Mouse (Mus musculus) hindbrain, embryonic 10.5 days (tissue): ENCODE data around the gene Tle3. TPM values are rescaled to one million over a fixed set of nuclear protein-coding genes. Genes with fewer than 3 reads are reported as not detected.

Experiments
- DNase-seq: peaks from one replicate; pipeline ENCODE4 v3.0.0-alpha.2; 2017; ENCODE audit warnings: low spot score
- H3K27ac ChIP-seq: fragments of 300-500 bp; sonication (generic); 2 replicates; pipeline ENCODE4 v1.5.1; 2016; ENCODE audit warnings: mild to moderate bottlenecking, moderate library complexity
- H3K27me3 ChIP-seq: fragments of 300-500 bp; sonication (generic); 2 replicates; pipeline ENCODE4 v1.6.1; 2016; ENCODE audit warnings: mild to moderate bottlenecking; ENCODE audit not compliant: poor library complexity, insufficient read depth, severe bottlenecking
- H3K36me3 ChIP-seq: fragments of 300-500 bp; sonication (generic); 2 replicates; pipeline ENCODE4 v1.6.1; 2016; ENCODE audit warnings: mild to moderate bottlenecking, moderate library complexity
- H3K4me1 ChIP-seq: fragments of 300-500 bp; sonication (generic); replicated peaks from 2 replicates; pipeline ENCODE4 v1.6.1; 2016; ENCODE audit warnings: mild to moderate bottlenecking
- H3K4me3 ChIP-seq: fragments of 300-500 bp; sonication (generic); 2 replicates; pipeline ENCODE4 v1.5.1; 2016; ENCODE audit warnings: mild to moderate bottlenecking, moderate library complexity
- H3K9me3 ChIP-seq: fragments of 300-500 bp; sonication (generic); 2 replicates; pipeline ENCODE4 v1.6.1; 2016; ENCODE audit warnings: mild to moderate bottlenecking, moderate library complexity
- WGBS: fragments of 180-500 bp; shearing (Covaris S2); methylation state at CpG from one replicate; pipeline ENCODE4 v1.1.7; 2016; 5-methylcytosine and 5-hydroxymethylcytosine counted together
- polyA plus RNA-seq: library from polyadenylated mRNA; unstranded; fragments of >200 nt; fragmentation: Nextera tagmentation; extraction: Ambion mirVana; gene quantifications from 2 replicates; pipeline ENCODE4 v1.2.1, GENCODE M21; 2016

Tle3 gene
- polyA plus RNA-seq, 1 experiment from 2014 or later, result 56.0 TPM

- H3K27ac ChIP-seq, result 0 out of 2 replicates have a peak overlapping the region, but pooled peaks have one; percentile 36
- no peaks in the 10 kb centered on the region for H3K9me3 ChIP-seq
- H3K27me3 ChIP-seq, result no peaks in the 10 kb centered on the region
- WGBS, result 71% methylated on average over 1 of the region's 1 CpGs
- no peak overlapping the region for H3K4me3 ChIP-seq
- no peak for DNase-seq
- peaks cover 69% of the 10 kb centered on the region for H3K4me1 ChIP-seq
- peaks cover 100% of the 10 kb centered on the region for H3K36me3 ChIP-seq
Observed at GRCm38 (mm10) chr9:61406343-61406742, 34.2 kb downstream of the Tle3 start.

GRCm38 (mm10) chr9:61409046-61409445 lies 36.9 kb downstream of the Tle3 start:
- Histone ChIP-seq H3K9me3 (no peaks in the 10 kb centered on the region), H3K27me3 (no peaks in the 10 kb centered on the region), H3K27ac (no peak overlapping the region), H3K4me1 (peaks cover 42% of the 10 kb centered on the region), H3K36me3 (peaks cover 100% of the 10 kb centered on the region), H3K4me3 (no peak overlapping the region)
- no peak for DNase-seq
- 96% methylated on average over 8 of the region's 8 CpGs for WGBS

GRCm38 (mm10) chr9:61413665-61414456 lies 41.7 kb downstream of the Tle3 start:
- Histone ChIP-seq H3K4me1 (no peaks in the 10 kb centered on the region), H3K27ac (no peak overlapping the region), H3K27me3 (no peaks in the 10 kb centered on the region), H3K4me3 (no peak overlapping the region), H3K9me3 (no peaks in the 10 kb centered on the region), H3K36me3 (peaks cover 100% of the 10 kb centered on the region)
- DNase-seq, result no peak
- 91% methylated on average over 14 of the region's 14 CpGs for WGBS

GRCm38 (mm10) chr9:61416571-61416970 lies 44.4 kb downstream of the Tle3 start:
- Histone ChIP-seq H3K27me3 (no peaks in the 10 kb centered on the region), H3K27ac (no peak overlapping the region), H3K9me3 (no peaks in the 10 kb centered on the region), H3K4me3 (no peak overlapping the region), H3K4me1 (no peaks in the 10 kb centered on the region), H3K36me3 (peaks cover 90% of the 10 kb centered on the region)
- DNase-seq, result no peak
- WGBS, result 83% methylated on average over 9 of the region's 9 CpGs

- DNase-seq, result no peak
- no peaks in the 10 kb centered on the region for H3K4me1 ChIP-seq
- no peak overlapping the region for H3K27ac ChIP-seq
- H3K4me3 ChIP-seq, result no peak overlapping the region
- H3K27me3 ChIP-seq, result no peaks in the 10 kb centered on the region
- H3K36me3 ChIP-seq, result peaks cover 39% of the 10 kb centered on the region
- 89% methylated on average over 3 of the region's 3 CpGs for WGBS
- H3K9me3 ChIP-seq, result no peaks in the 10 kb centered on the region
Observed at GRCm38 (mm10) chr9:61421626-61422025, 49.5 kb downstream of the Tle3 start.

GRCm38 (mm10) chr9:61424245-61424644 lies 52.1 kb downstream of the Tle3 start:
- WGBS, result 93% methylated on average over 3 of the region's 3 CpGs
- Histone ChIP-seq H3K4me1 (no peaks in the 10 kb centered on the region), H3K36me3 (peaks cover 13% of the 10 kb centered on the region), H3K27ac (no peak overlapping the region), H3K4me3 (no peak overlapping the region), H3K9me3 (no peaks in the 10 kb centered on the region), H3K27me3 (no peaks in the 10 kb centered on the region)
- no peak for DNase-seq

GRCm38 (mm10) chr9:61426493-61426892 lies 54.3 kb downstream of the Tle3 start:
- WGBS, result 86% methylated on average over 7 of the region's 7 CpGs

GRCm38 (mm10) chr9:61427051-61427450 lies 54.9 kb downstream of the Tle3 start:
- Histone ChIP-seq H3K36me3 (no peaks in the 10 kb centered on the region), H3K4me3 (no peak overlapping the region), H3K27ac (no peak overlapping the region), H3K27me3 (peaks cover 3% of the 10 kb centered on the region; the same call in 1 of the 2 replicates), H3K4me1 (0 out of 2 replicates have a peak, but pooled peaks cover 4% of the 10 kb centered on the region), H3K9me3 (no peaks in the 10 kb centered on the region)
- 85% methylated on average over 6 of the region's 6 CpGs for WGBS
- no peak for DNase-seq

More at GRCm38 (mm10) chr9:61426493-61426892, 54.3 kb downstream of the Tle3 start:
- Histone ChIP-seq H3K4me3 (no peak overlapping the region), H3K27ac (no peak overlapping the region), H3K36me3 (no peaks in the 10 kb centered on the region), H3K27me3 (no peaks in the 10 kb centered on the region), H3K4me1 (0 out of 2 replicates have a peak, but pooled peaks cover 4% of the 10 kb centered on the region), H3K9me3 (no peaks in the 10 kb centered on the region)
- DNase-seq, result no peak

- H3K36me3 ChIP-seq, result no peaks in the 10 kb centered on the region
- H3K27me3 ChIP-seq, result peaks cover 7% of the 10 kb centered on the region; the same call in 1 of the 2 replicates
- 92% methylated on average over 3 of the region's 3 CpGs for WGBS
- H3K9me3 ChIP-seq, result no peaks in the 10 kb centered on the region
- H3K4me1 ChIP-seq, result peaks cover 7% of the 10 kb centered on the region; the same call in 1 of the 2 replicates
- H3K27ac ChIP-seq, result no peak overlapping the region
- DNase-seq, result no peak
- H3K4me3 ChIP-seq, result no peak overlapping the region
Observed at GRCm38 (mm10) chr9:61427901-61428300, 55.7 kb downstream of the Tle3 start.

- Histone ChIP-seq H3K4me1 (peaks cover 34% of the 10 kb centered on the region), H3K27ac (no peak overlapping the region), H3K4me3 (no peak overlapping the region), H3K9me3 (no peaks in the 10 kb centered on the region), H3K36me3 (no peaks in the 10 kb centered on the region), H3K27me3 (peaks cover 13% of the 10 kb centered on the region; the same call in 1 of the 2 replicates)
- no peak for DNase-seq
- 88% methylated on average over 4 of the region's 4 CpGs for WGBS
Observed at GRCm38 (mm10) chr9:61431830-61432229, 59.7 kb downstream of the Tle3 start.

GRCm38 (mm10) chr9:61433206-61433605 lies 61.0 kb downstream of the Tle3 start:
- WGBS, result 63% methylated on average over 2 of the region's 2 CpGs
- DNase-seq, result no peak
- H3K4me1 ChIP-seq, result peaks cover 34% of the 10 kb centered on the region

GRCm38 (mm10) chr9:61434062-61434461 lies 61.9 kb downstream of the Tle3 start:
- peaks cover 41% of the 10 kb centered on the region for H3K4me1 ChIP-seq
- WGBS, result 31% methylated on average over 11 of the region's 11 CpGs
- peaks cover 31% of the 10 kb centered on the region for H3K27me3 ChIP-seq
- no peaks in the 10 kb centered on the region for H3K36me3 ChIP-seq
- no peaks in the 10 kb centered on the region for H3K9me3 ChIP-seq
- DNase-seq, result peak; percentile 44
- peak overlapping the region; percentile 53 for H3K27ac ChIP-seq
- H3K4me3 ChIP-seq, result no peak overlapping the region

More at GRCm38 (mm10) chr9:61433206-61433605, 61.0 kb downstream of the Tle3 start:
- no peaks in the 10 kb centered on the region for H3K9me3 ChIP-seq
- H3K27me3 ChIP-seq, result peaks cover 23% of the 10 kb centered on the region
- H3K27ac ChIP-seq, result 0 out of 2 replicates have a peak overlapping the region, but pooled peaks have one; percentile 53
- H3K4me3 ChIP-seq, result no peak overlapping the region
- H3K36me3 ChIP-seq, result no peaks in the 10 kb centered on the region
